Mouse (Mus musculus) stomach, embryonic 14.5 days (tissue): Measurements from ENCODE around the gene Ap4s1. TPM values are rescaled to one million over a fixed set of nuclear protein-coding genes. Genes with fewer than 3 reads are reported as not detected.

Experiments
- ATAC-seq: fragments of 200-750 bp; cut with Nextera tagmentation; 2 replicates; pipeline ENCODE4 v1.8.0; 2017; ENCODE audit warnings: low read depth, moderate TSS enrichment; ENCODE audit not compliant: insufficient number of reproducible peaks, insufficient read depth, low FRiP score
- H3K27ac ChIP-seq: fragments of 300-500 bp; sonication (generic); 2 replicates; pipeline ENCODE4 v1.5.1; 2014; ENCODE audit warnings: mild to moderate bottlenecking, low read length, moderate library complexity, mixed read lengths
- H3K27me3 ChIP-seq: fragments of 300-500 bp; sonication (generic); 2 replicates; pipeline ENCODE4 v1.6.1; 2014; ENCODE audit warnings: low read length, control low read depth, mixed read lengths; ENCODE audit not compliant: control insufficient read depth, insufficient read depth
- H3K36me3 ChIP-seq: fragments of 300-500 bp; sonication (generic); 2 replicates; pipeline ENCODE4 v1.6.1; 2014; ENCODE audit warnings: mild to moderate bottlenecking, control low read depth, low read length, moderate library complexity, mixed read lengths; ENCODE audit not compliant: control insufficient read depth, insufficient read depth
- H3K4me1 ChIP-seq: fragments of 300-500 bp; sonication (generic); 2 replicates; pipeline ENCODE4 v1.6.1; 2014; ENCODE audit warnings: low read length, control low read depth, mixed read lengths; ENCODE audit not compliant: control insufficient read depth, insufficient read depth
- H3K4me2 ChIP-seq: fragments of 300-500 bp; sonication (generic); replicated peaks from 2 replicates; pipeline ENCODE4 v1.6.1; 2014; ENCODE audit warnings: low read depth, low read length, control low read depth
- H3K4me3 ChIP-seq: fragments of 300-500 bp; sonication (generic); 2 replicates; pipeline ENCODE4 v1.5.1; 2014; ENCODE audit warnings: low read depth, low read length, control low read depth
- H3K9ac ChIP-seq: fragments of 300-500 bp; sonication (generic); replicated peaks from 2 replicates; pipeline ENCODE4 v1.6.1; 2014; ENCODE audit warnings: low read depth, mild to moderate bottlenecking, control low read depth, low read length, moderate library complexity, mixed read lengths
- H3K9me3 ChIP-seq: fragments of 300-500 bp; sonication (generic); 2 replicates; pipeline ENCODE4 v1.6.1; 2016; ENCODE audit warnings: low read depth, low read length, control low read depth; ENCODE audit not compliant: control insufficient read depth
- WGBS: fragments of 180-500 bp; shearing (Covaris S2); extraction: QIAGEN DNeasy Blood & Tissue Kit; methylation state at CpG from one replicate; pipeline ENCODE4 v1.1.7; 2014; 5-methylcytosine and 5-hydroxymethylcytosine counted together
- polyA plus RNA-seq: library from polyadenylated mRNA; unstranded; fragments of >200 nt; fragmentation: Nextera tagmentation; extraction: Ambion mirVana; gene quantifications from 2 replicates; pipeline ENCODE4 v1.2.1, GENCODE M21; 2014

Gene Ap4s1
- polyA plus RNA-seq, 1 experiment from 2014 or later: 29.6 TPM

DNA sequence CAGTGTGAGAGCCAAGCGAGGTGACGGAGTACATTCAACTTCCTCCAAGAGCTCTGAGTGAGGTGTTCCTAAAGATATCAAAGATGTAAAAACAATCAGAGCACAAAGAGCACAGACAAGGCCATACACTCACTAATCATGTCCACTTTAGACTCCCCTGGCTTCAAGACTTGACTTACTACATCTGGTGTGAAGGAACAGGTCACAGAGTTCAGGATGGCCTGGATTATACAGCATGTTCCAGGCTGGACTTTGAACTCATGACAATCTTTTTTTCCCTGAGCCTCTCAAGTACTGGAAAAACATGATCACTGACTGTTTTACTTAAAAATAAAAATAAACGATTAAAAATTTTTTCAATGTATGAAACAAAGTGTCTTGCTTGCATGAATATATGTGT is 68.5 kb downstream of the Ap4s1 start:
- H3K4me2 ChIP-seq: no peak overlapping the region
- H3K9ac ChIP-seq: no peak overlapping the region
- H3K9me3 ChIP-seq: no peaks in the 10 kb centered on the region
- H3K36me3 ChIP-seq: peaks cover 65% of the 10 kb centered on the region
- H3K4me1 ChIP-seq: no peaks in the 10 kb centered on the region
- no peaks in the 10 kb centered on the region for H3K27me3 ChIP-seq
- no peak overlapping the region for H3K27ac ChIP-seq
- H3K4me3 ChIP-seq: no peak overlapping the region
- no peak for ATAC-seq
- WGBS: 88% methylated on average over 3 of the region's 3 CpGs

DNA sequence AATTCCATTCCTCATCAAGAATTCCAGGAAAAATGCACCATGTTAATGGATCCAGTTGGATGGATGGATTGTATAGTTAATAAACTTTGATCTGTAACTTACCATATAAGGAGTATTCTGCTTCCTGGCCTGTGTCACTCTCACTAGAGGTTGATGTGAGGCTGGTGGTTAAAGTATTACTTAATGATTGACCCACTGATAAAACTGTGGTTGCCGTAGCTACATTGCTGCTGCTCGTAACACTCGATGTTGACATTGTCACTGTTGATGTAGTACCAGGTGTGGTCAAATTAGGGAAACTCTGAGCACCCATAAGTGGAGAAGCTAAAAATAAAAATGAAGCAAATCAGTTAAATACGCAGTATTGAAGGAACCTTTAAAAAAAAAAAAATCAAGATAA is 76.6 kb downstream of the Ap4s1 start:
- ATAC-seq: no peak
- Histone ChIP-seq H3K27me3 (no peaks in the 10 kb centered on the region), H3K4me2 (no peak overlapping the region), H3K9ac (no peak overlapping the region), H3K36me3 (peaks cover 57% of the 10 kb centered on the region), H3K27ac (no peak overlapping the region), H3K4me1 (no peaks in the 10 kb centered on the region), H3K9me3 (no peaks in the 10 kb centered on the region), H3K4me3 (no peak overlapping the region)
- 68% methylated on average over 4 of the region's 4 CpGs for WGBS

DNA sequence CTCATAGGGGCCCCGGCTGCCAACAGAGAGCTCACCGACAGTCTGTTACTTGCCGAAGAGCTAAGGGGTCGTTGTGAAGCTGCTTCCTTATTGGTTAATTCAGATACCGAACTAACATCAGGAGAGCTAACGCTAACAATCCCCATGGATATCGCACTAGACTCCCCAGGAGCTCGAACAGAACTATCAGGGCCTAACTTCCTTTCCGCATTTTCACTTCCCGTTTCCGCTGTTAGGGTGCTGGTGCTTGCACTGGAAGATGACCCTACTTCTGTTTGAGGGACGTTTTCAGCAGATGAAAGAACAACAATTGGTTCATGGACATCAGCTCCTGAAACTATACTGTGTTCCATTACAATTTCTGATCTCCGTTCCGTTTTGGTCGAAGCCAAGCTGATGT is 77.9 kb downstream of the Ap4s1 start:
- H3K27ac ChIP-seq: no peak overlapping the region
- no peak overlapping the region for H3K4me3 ChIP-seq
- no peaks in the 10 kb centered on the region for H3K4me1 ChIP-seq
- no peaks in the 10 kb centered on the region for H3K9me3 ChIP-seq
- ATAC-seq: no peak
- no peak overlapping the region for H3K4me2 ChIP-seq
- H3K36me3 ChIP-seq: peaks cover 57% of the 10 kb centered on the region
- WGBS: 95% methylated on average over 15 of the region's 15 CpGs
- H3K27me3 ChIP-seq: no peaks in the 10 kb centered on the region
- H3K9ac ChIP-seq: no peak overlapping the region

DNA sequence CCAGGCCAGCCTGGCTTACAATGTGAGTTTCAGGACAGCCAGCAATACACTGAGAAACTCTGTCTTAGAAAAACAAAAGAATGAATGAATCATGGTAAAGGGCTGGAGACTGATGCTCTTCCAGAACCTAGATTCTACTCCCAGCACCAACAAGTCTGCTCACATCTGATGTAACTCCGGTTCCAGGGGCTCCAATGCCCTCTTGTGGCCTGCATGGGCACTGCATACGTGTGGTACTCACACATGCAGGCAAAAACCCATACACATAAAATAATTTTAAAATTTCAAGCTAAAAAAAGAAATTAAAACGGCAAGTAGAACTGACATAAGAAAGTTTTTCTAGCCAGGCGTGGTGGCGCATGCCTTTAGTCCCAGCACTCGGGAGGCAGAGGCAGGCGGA is 94.0 kb downstream of the Ap4s1 start:
- no peaks in the 10 kb centered on the region for H3K4me1 ChIP-seq
- H3K4me3 ChIP-seq: no peak overlapping the region
- H3K27me3 ChIP-seq: no peaks in the 10 kb centered on the region
- 94% methylated on average over 7 of the region's 7 CpGs for WGBS
- peaks cover 70% of the 10 kb centered on the region for H3K36me3 ChIP-seq
- H3K4me2 ChIP-seq: no peak overlapping the region
- H3K9me3 ChIP-seq: no peaks in the 10 kb centered on the region
- H3K27ac ChIP-seq: no peak overlapping the region
- H3K9ac ChIP-seq: no peak overlapping the region
- ATAC-seq: no peak

Other genes with a start within 250 kb of the Ap4s1 start
- gene Coch, start 97.7 kb upstream of the Ap4s1 start, polyA plus RNA-seq: 1.6 TPM in 2 replicates
- gene Strn3, start 864 bp downstream of the Ap4s1 start, polyA plus RNA-seq: 62.2 and 63.6 TPM in 2 replicates
- gene Hectd1, start 138.5 kb downstream of the Ap4s1 start, polyA plus RNA-seq: 52.3 and 55.1 TPM in 2 replicates